Mouse (Mus musculus) heart, postnatal 0 days (tissue): ENCODE results near the gene Dld. TPM values are rescaled to one million over a fixed set of nuclear protein-coding genes. Genes with fewer than 3 reads are reported as not detected.
A peak's percentile ranks its signal among the peaks of the same experiment; 100 is the strongest.

Experiments used
- ATAC-seq: fragments of 200-750 bp; cut with Nextera tagmentation; 2 replicates; pipeline ENCODE4 v1.8.0; 2017; ENCODE audit warnings: low read depth, moderate number of reproducible peaks, moderate library complexity; ENCODE audit not compliant: insufficient read depth
- DNase-seq: peaks from one replicate; pipeline ENCODE4 v3.0.0-alpha.2; 2016; ENCODE audit warnings: low spot score
- H3K27ac ChIP-seq: fragments of 300-500 bp; sonication (generic); 2 replicates; pipeline ENCODE4 v1.5.1; 2014; ENCODE audit warnings: low read depth, mild to moderate bottlenecking
- H3K27me3 ChIP-seq: fragments of 300-500 bp; sonication (generic); 2 replicates; pipeline ENCODE4 v1.6.1; 2014; ENCODE audit warnings: low read length, mixed read lengths; ENCODE audit not compliant: control insufficient read depth, insufficient read depth
- H3K36me3 ChIP-seq: fragments of 300-500 bp; sonication (generic); replicated peaks from 2 replicates; pipeline ENCODE4 v1.6.1; 2014; ENCODE audit warnings: low read length, mixed read lengths; ENCODE audit not compliant: control insufficient read depth, insufficient read depth
- H3K4me1 ChIP-seq: fragments of 300-500 bp; sonication (generic); 2 replicates; pipeline ENCODE4 v1.6.1; 2014; ENCODE audit warnings: antibody characterized with exemption; ENCODE audit not compliant: control insufficient read depth, insufficient read depth
- H3K4me2 ChIP-seq: fragments of 300-500 bp; sonication (generic); 2 replicates; pipeline ENCODE4 v1.6.1; 2014; ENCODE audit warnings: low read depth, mild to moderate bottlenecking, low read length, moderate library complexity
- H3K4me3 ChIP-seq: fragments of 300-500 bp; sonication (generic); 2 replicates; pipeline ENCODE4 v1.5.1; 2014; ENCODE audit warnings: low read depth, low read length
- H3K9ac ChIP-seq: fragments of 300-500 bp; sonication (generic); replicated peaks from 2 replicates; pipeline ENCODE4 v1.6.1; 2014; ENCODE audit warnings: low read depth, low read length, mixed read lengths
- H3K9me3 ChIP-seq: fragments of 300-500 bp; sonication (generic); replicated peaks from 2 replicates; pipeline ENCODE4 v1.6.1; 2016; ENCODE audit warnings: low read length; ENCODE audit not compliant: control insufficient read depth
- CTCF ChIP-seq: IDR thresholded peaks from 2 replicates; pipeline ENCODE4 v1.5.1; 2016; ENCODE audit warnings: antibody characterized with exemption, control low read depth, low read depth
- EP300 ChIP-seq: IDR thresholded peaks from 2 replicates; pipeline ENCODE4 v1.6.1; 2016; ENCODE audit warnings: antibody characterized with exemption, low read depth
- WGBS: fragments of 180-500 bp; shearing (Covaris S2); extraction: QIAGEN DNeasy Blood & Tissue Kit; methylation state at CpG from one replicate; pipeline ENCODE4 v1.1.7; 2014; 5-methylcytosine and 5-hydroxymethylcytosine counted together
- polyA plus RNA-seq: library from polyadenylated mRNA; unstranded; fragments of >200 nt; fragmentation: Nextera tagmentation; extraction: Ambion mirVana; gene quantifications from 2 replicates; pipeline ENCODE4 v1.2.1, GENCODE M21; 2015
- total RNA-seq: library from RNA; depleted of rRNA; stranded (reverse); fragments of >200 nt; gene quantifications from 2 replicates; pipeline ENCODE4 v1.2.3, GENCODE M21; 2014; ENCODE audit warnings: low replicate concordance

Dld gene
- total and polyA plus RNA-seq, 2 experiments from 2014 or later: 91.6 to 377 TPM

DNA sequence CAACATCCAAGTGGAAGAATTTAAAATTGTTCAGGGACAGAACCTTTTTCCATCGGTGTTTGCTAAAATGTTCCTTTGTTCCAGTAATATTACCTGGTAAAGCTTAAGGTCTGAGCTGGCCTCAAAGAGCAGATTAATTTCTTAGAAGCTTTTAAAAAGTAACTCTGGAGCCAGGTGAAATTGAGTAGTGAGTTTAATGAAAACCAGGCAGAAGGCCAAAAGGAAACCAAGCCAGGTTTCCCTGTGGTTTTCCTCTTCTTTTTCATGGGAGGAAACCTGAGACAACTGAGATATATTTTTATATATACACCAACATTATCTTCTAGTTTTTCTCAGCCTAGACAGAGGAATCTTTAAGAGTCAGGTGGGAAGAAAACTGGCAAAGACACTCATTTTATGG lies 29.7 kb downstream of the Dld start:
- H3K9ac ChIP-seq: no peak overlapping the region
- DNase-seq (no peak), ATAC-seq (no peak)
- H3K27ac ChIP-seq: no peak overlapping the region
- H3K4me2 ChIP-seq: no peak overlapping the region
- no peak overlapping the region for H3K4me3 ChIP-seq
- H3K36me3 ChIP-seq: peaks cover 99% of the 10 kb centered on the region
- H3K4me1 ChIP-seq: peaks cover 10% of the 10 kb centered on the region; the same call in 1 of the 2 replicates
- no peaks in the 10 kb centered on the region for H3K9me3 ChIP-seq
- TF ChIP-seq CTCF (no peak), EP300 (no peak)
- H3K27me3 ChIP-seq: no peaks in the 10 kb centered on the region
- WGBS: 93% methylated on average over 1 of the region's 1 CpGs

- TF ChIP-seq EP300 (no peak), CTCF (no peak)
- DNase-seq: no peak
Observed at GRCm38 (mm10) chr12:31320817-31321216, 30.4 kb downstream of the Dld start.

GRCm38 (mm10) chr12:31318409-31318963 lies 32.8 kb downstream of the Dld start:
- H3K36me3 ChIP-seq: peaks cover 98% of the 10 kb centered on the region
- H3K4me1 ChIP-seq: peaks cover 10% of the 10 kb centered on the region
- DNase-seq: peak; percentile 72
- H3K4me2 ChIP-seq: no peak overlapping the region
- no peak overlapping the region for H3K4me3 ChIP-seq
- peak; percentile 35; the same call in 1 of the 2 replicates for ATAC-seq
- TF ChIP-seq EP300 (no peak), CTCF (no peak)
- WGBS: 36% methylated on average over 10 of the region's 10 CpGs
- no peaks in the 10 kb centered on the region for H3K27me3 ChIP-seq
- peak overlapping the region; percentile 22 for H3K27ac ChIP-seq
- no peaks in the 10 kb centered on the region for H3K9me3 ChIP-seq
- no peak overlapping the region for H3K9ac ChIP-seq

More at GRCm38 (mm10) chr12:31320817-31321216, 30.4 kb downstream of the Dld start:
- no peak overlapping the region for H3K27ac ChIP-seq
- H3K27me3 ChIP-seq: no peaks in the 10 kb centered on the region
- H3K36me3 ChIP-seq: peaks cover 99% of the 10 kb centered on the region
- no peak overlapping the region for H3K9ac ChIP-seq
- H3K9me3 ChIP-seq: no peaks in the 10 kb centered on the region
- no peak overlapping the region for H3K4me3 ChIP-seq
- peaks cover 10% of the 10 kb centered on the region; the same call in 1 of the 2 replicates for H3K4me1 ChIP-seq
- no peak overlapping the region for H3K4me2 ChIP-seq
- no peak for ATAC-seq
- 78% methylated on average over 13 of the region's 13 CpGs for WGBS

GRCm38 (mm10) chr12:31317670-31318408 lies 33.4 kb downstream of the Dld start:
- no peaks in the 10 kb centered on the region for H3K27me3 ChIP-seq
- peaks cover 13% of the 10 kb centered on the region for H3K4me1 ChIP-seq
- TF ChIP-seq CTCF (no peak), EP300 (no peak)
- H3K36me3 ChIP-seq: peaks cover 97% of the 10 kb centered on the region
- H3K4me2 ChIP-seq: no peak overlapping the region
- H3K27ac ChIP-seq: peak overlapping the region; percentile 22
- no peak overlapping the region for H3K4me3 ChIP-seq
- peak; percentile 12; the same call in 1 of the 2 replicates for ATAC-seq
- DNase-seq: no peak
- 60% methylated on average over 7 of the region's 7 CpGs for WGBS
- H3K9me3 ChIP-seq: no peaks in the 10 kb centered on the region
- no peak overlapping the region for H3K9ac ChIP-seq

- Histone ChIP-seq H3K9ac (no peak overlapping the region), H3K4me2 (no peak overlapping the region), H3K4me3 (no peak overlapping the region), H3K36me3 (peaks cover 96% of the 10 kb centered on the region), H3K27me3 (no peaks in the 10 kb centered on the region), H3K9me3 (no peaks in the 10 kb centered on the region), H3K27ac (no peak overlapping the region), H3K4me1 (peaks cover 13% of the 10 kb centered on the region)
- DNase-seq (no peak), ATAC-seq (no peak)
- WGBS: 52% methylated on average over 6 of the region's 6 CpGs
- no peak for TF ChIP-seq CTCF
Observed at GRCm38 (mm10) chr12:31315961-31316360, 35.3 kb downstream of the Dld start.
